Mouse (Mus musculus) midbrain, embryonic 14.5 days (tissue): ENCODE measurements around the gene Stk40. TPM values are rescaled to one million over a fixed set of nuclear protein-coding genes. Genes with fewer than 3 reads are reported as not detected.
A peak's percentile ranks its signal among the peaks of the same experiment; 100 is the strongest.

Experiments used
- ATAC-seq: fragments of 200-750 bp; cut with Nextera tagmentation; 2 replicates; pipeline ENCODE4 v1.8.0; 2017; ENCODE audit warnings: moderate number of reproducible peaks, moderate library complexity; ENCODE audit not compliant: low FRiP score, low TSS enrichment
- DNase-seq: peaks from one replicate; pipeline ENCODE4 v3.0.0-alpha.2; 2015
- H3K27ac ChIP-seq: fragments of 300-500 bp; sonication (generic); replicated peaks from 2 replicates; pipeline ENCODE4 v1.5.1; 2014; ENCODE audit warnings: mild to moderate bottlenecking, low read depth, low read length, moderate library complexity
- H3K27me3 ChIP-seq: fragments of 300-500 bp; sonication (generic); 2 replicates; pipeline ENCODE4 v1.6.1; 2014; ENCODE audit warnings: low read length, control low read depth, mixed read lengths; ENCODE audit not compliant: control insufficient read depth, insufficient read depth
- H3K36me3 ChIP-seq: fragments of 300-500 bp; sonication (generic); 2 replicates; pipeline ENCODE4 v1.6.1; 2014; ENCODE audit warnings: low read length, control low read depth; ENCODE audit not compliant: control insufficient read depth, insufficient read depth
- H3K4me1 ChIP-seq: fragments of 300-500 bp; sonication (generic); 2 replicates; pipeline ENCODE4 v1.6.1; 2014; ENCODE audit warnings: mild to moderate bottlenecking, antibody characterized with exemption, low read length, control low read depth; ENCODE audit not compliant: control insufficient read depth, insufficient read depth
- H3K4me2 ChIP-seq: fragments of 300-500 bp; sonication (generic); 2 replicates; pipeline ENCODE4 v1.6.1; 2014; ENCODE audit warnings: mild to moderate bottlenecking, low read length, moderate library complexity
- H3K4me3 ChIP-seq: fragments of 300-500 bp; sonication (generic); replicated peaks from 2 replicates; pipeline ENCODE4 v1.5.1; 2014; ENCODE audit warnings: low read depth, low read length
- H3K9ac ChIP-seq: fragments of 300-500 bp; sonication (generic); replicated peaks from 2 replicates; pipeline ENCODE4 v1.6.1; 2014; ENCODE audit warnings: mild to moderate bottlenecking, low read length, moderate library complexity
- H3K9me3 ChIP-seq: fragments of 300-500 bp; sonication (generic); 2 replicates; pipeline ENCODE4 v1.6.1; 2016; ENCODE audit warnings: low read length, control low read depth, mixed read lengths; ENCODE audit not compliant: control insufficient read depth
- WGBS: fragments of 180-500 bp; shearing (Covaris S2); extraction: QIAGEN DNeasy Blood & Tissue Kit; methylation state at CpG from one replicate; pipeline ENCODE4 v1.1.7; 2014; 5-methylcytosine and 5-hydroxymethylcytosine counted together
- polyA plus RNA-seq: library from polyadenylated mRNA; unstranded; fragments of >200 nt; fragmentation: Nextera tagmentation; extraction: Ambion mirVana; gene quantifications from 2 replicates; pipeline ENCODE4 v1.2.1, GENCODE M21; 2014

The Stk40 gene
- polyA plus RNA-seq, 1 experiment from 2014 or later: 29.4 TPM

- peak overlapping the region; percentile 91 for H3K4me3 ChIP-seq
- H3K9me3 ChIP-seq: no peaks in the 10 kb centered on the region
- ATAC-seq: no peak
- H3K4me1 ChIP-seq: peaks cover 51% of the 10 kb centered on the region
- H3K4me2 ChIP-seq: peak overlapping the region; percentile 96
- H3K9ac ChIP-seq: peak overlapping the region; percentile 83
- no peaks in the 10 kb centered on the region for H3K27me3 ChIP-seq
- WGBS: 2% methylated on average over 34 of the region's 34 CpGs
- DNase-seq: peak; percentile 54
- H3K36me3 ChIP-seq: no peaks in the 10 kb centered on the region
- H3K27ac ChIP-seq: peak overlapping the region; percentile 64
Measured at GRCm38 (mm10) chr4:126104261-126105075, 711 bp downstream of the Stk40 start.

- H3K9me3 ChIP-seq: no peaks in the 10 kb centered on the region
- H3K4me3 ChIP-seq: peak overlapping the region; percentile 91
- H3K4me2 ChIP-seq: peak overlapping the region; percentile 96
- 55% methylated on average over 7 of the region's 7 CpGs for WGBS
- DNase-seq: no peak
- no peak overlapping the region for H3K27ac ChIP-seq
- peaks cover 59% of the 10 kb centered on the region for H3K4me1 ChIP-seq
- H3K27me3 ChIP-seq: no peaks in the 10 kb centered on the region
- ATAC-seq: no peak
- H3K36me3 ChIP-seq: no peaks in the 10 kb centered on the region
- no peak overlapping the region for H3K9ac ChIP-seq
Measured at GRCm38 (mm10) chr4:126105131-126105783, 1.5 kb downstream of the Stk40 start.

GRCm38 (mm10) chr4:126108061-126108740, 4.4 kb downstream of the Stk40 start:
- WGBS: 14% methylated on average over 8 of the region's 8 CpGs
- H3K4me2 ChIP-seq: 0 out of 2 replicates have a peak overlapping the region, but pooled peaks have one; percentile 5
- H3K4me1 ChIP-seq: peaks cover 62% of the 10 kb centered on the region
- no peaks in the 10 kb centered on the region for H3K36me3 ChIP-seq
- H3K9ac ChIP-seq: peak overlapping the region; percentile 39; the same call in 1 of the 2 replicates
- ATAC-seq (no peak), DNase-seq (peak; percentile 36)
- H3K27ac ChIP-seq: 0 out of 2 replicates have a peak overlapping the region, but pooled peaks have one; percentile 10
- H3K27me3 ChIP-seq: no peaks in the 10 kb centered on the region
- H3K9me3 ChIP-seq: no peaks in the 10 kb centered on the region
- no peak overlapping the region for H3K4me3 ChIP-seq

GRCm38 (mm10) chr4:126109613-126110373, 6.0 kb downstream of the Stk40 start:
- DNase-seq (no peak), ATAC-seq (no peak)
- Histone ChIP-seq H3K36me3 (no peaks in the 10 kb centered on the region), H3K4me1 (peaks cover 56% of the 10 kb centered on the region), H3K27me3 (no peaks in the 10 kb centered on the region), H3K9me3 (no peaks in the 10 kb centered on the region), H3K9ac (0 out of 2 replicates have a peak overlapping the region, but pooled peaks have one; percentile 40), H3K27ac (peak overlapping the region; percentile 77), H3K4me3 (no peak overlapping the region), H3K4me2 (peak overlapping the region; percentile 8; the same call in 1 of the 2 replicates)
- 81% methylated on average over 10 of the region's 10 CpGs for WGBS

- Histone ChIP-seq H3K27me3 (no peaks in the 10 kb centered on the region), H3K9me3 (no peaks in the 10 kb centered on the region), H3K4me1 (peaks cover 48% of the 10 kb centered on the region), H3K4me2 (peak overlapping the region; percentile 30), H3K4me3 (no peak overlapping the region), H3K27ac (peak overlapping the region; percentile 77), H3K36me3 (no peaks in the 10 kb centered on the region), H3K9ac (peak overlapping the region; percentile 40; the same call in 1 of the 2 replicates)
- ATAC-seq (no peak; the same call in 1 of the 2 replicates), DNase-seq (peak; percentile 45)
- 4% methylated on average over 12 of the region's 12 CpGs for WGBS
Measured at GRCm38 (mm10) chr4:126110374-126111152, 6.8 kb downstream of the Stk40 start.

- Histone ChIP-seq H3K27me3 (no peaks in the 10 kb centered on the region), H3K27ac (peak overlapping the region; percentile 77), H3K4me3 (no peak overlapping the region), H3K36me3 (no peaks in the 10 kb centered on the region), H3K4me1 (peaks cover 42% of the 10 kb centered on the region), H3K9me3 (no peaks in the 10 kb centered on the region), H3K9ac (peak overlapping the region; percentile 40; the same call in 1 of the 2 replicates), H3K4me2 (peak overlapping the region; percentile 30)
- DNase-seq (peak; percentile 34), ATAC-seq (no peak)
- WGBS: 15% methylated on average over 7 of the region's 7 CpGs
Measured at GRCm38 (mm10) chr4:126111153-126111549, 7.4 kb downstream of the Stk40 start.

- Histone ChIP-seq H3K36me3 (peaks cover 8% of the 10 kb centered on the region; the same call in 1 of the 2 replicates), H3K4me3 (no peak overlapping the region), H3K9ac (no peak overlapping the region), H3K27ac (no peak overlapping the region), H3K27me3 (no peaks in the 10 kb centered on the region), H3K4me2 (no peak overlapping the region), H3K9me3 (no peaks in the 10 kb centered on the region), H3K4me1 (peaks cover 27% of the 10 kb centered on the region)
- WGBS: 79% methylated on average over 4 of the region's 4 CpGs
- no peak for DNase-seq
- no peak for ATAC-seq
Measured at GRCm38 (mm10) chr4:126113243-126113642, 9.5 kb downstream of the Stk40 start.
